Mouse (Mus musculus) C2C12 (cell line): ENCODE results near the gene Atp1b2. TPM values are rescaled to one million over a fixed set of nuclear protein-coding genes. Genes with fewer than 3 reads are reported as not detected.
"Not testable (repeated sequence)": the region's sequence is repeated elsewhere in the genome, so short reads cannot be mapped to it uniquely, and the experiment has no call there.

Experiments used
- H3K27me3 ChIP-seq: one replicate; pipeline ENCODE4 v1.6.1; 2011; ENCODE audit not compliant: control insufficient read depth, insufficient read depth, insufficient read length
- H3K36me3 ChIP-seq: one replicate; pipeline ENCODE4 v1.6.1; 2011; ENCODE audit not compliant: control insufficient read depth, insufficient read depth
- H3K4me3 ChIP-seq: one replicate; pipeline ENCODE4 v1.5.1; 2011; ENCODE audit warnings: mild to moderate bottlenecking, control low read depth; ENCODE audit not compliant: poor library complexity, insufficient read depth, severe bottlenecking
- H3K79me2 ChIP-seq: one replicate; pipeline ENCODE4 v1.6.1; 2011; ENCODE audit not compliant: control insufficient read depth, insufficient read depth
- H3K79me3 ChIP-seq: one replicate; pipeline ENCODE4 v1.6.1; 2011; ENCODE audit warnings: low read depth, control low read depth
- H3ac ChIP-seq: one replicate; pipeline ENCODE3; 2011; ENCODE audit warnings: low read depth; ENCODE audit not compliant: control insufficient read depth, insufficient read length
- CEBPB ChIP-seq: IDR thresholded peaks from one replicate; pipeline ENCODE4 v1.6.1; 2011; ENCODE audit warnings: low read depth, mild to moderate bottlenecking, control low read depth, moderate library complexity
- CTCF ChIP-seq: IDR thresholded peaks from one replicate; pipeline ENCODE4 v1.5.1; 2011; ENCODE audit not compliant: control insufficient read depth, insufficient read depth, insufficient read length
- FOSL1 ChIP-seq: IDR thresholded peaks from one replicate; pipeline ENCODE4 v1.8.0; 2011; ENCODE audit warnings: mild to moderate bottlenecking, low read length; ENCODE audit not compliant: poor library complexity, insufficient read depth, severe bottlenecking
- MAX ChIP-seq: IDR thresholded peaks from one replicate; pipeline ENCODE4 v1.6.1; 2011; ENCODE audit warnings: mild to moderate bottlenecking, control low read depth
- MYOD1 ChIP-seq: IDR thresholded peaks from one replicate; pipeline ENCODE4 v1.6.1; 2011; ENCODE audit warnings: low read depth; ENCODE audit not compliant: control insufficient read depth, insufficient read length
- MYOG ChIP-seq: IDR thresholded peaks from one replicate; pipeline ENCODE4 v1.6.1; 2011; ENCODE audit not compliant: control insufficient read depth, insufficient read length; ENCODE audit errors: extremely low read depth
- USF1 ChIP-seq: IDR thresholded peaks from one replicate; pipeline ENCODE4 v1.6.1; 2011; ENCODE audit warnings: low read depth, mild to moderate bottlenecking, control low read depth, moderate library complexity
- polyA plus RNA-seq: library from polyadenylated mRNA; unstranded; fragments of >200 nt; fragmentation: generic; extraction: Trizol; gene quantifications from one replicate; pipeline ENCODE4 v1.2.1, GENCODE M21; 2012; ENCODE audit warnings: missing spikeins

Gene Atp1b2
- polyA plus RNA-seq, 1 experiment = 0.20 TPM

DNA sequence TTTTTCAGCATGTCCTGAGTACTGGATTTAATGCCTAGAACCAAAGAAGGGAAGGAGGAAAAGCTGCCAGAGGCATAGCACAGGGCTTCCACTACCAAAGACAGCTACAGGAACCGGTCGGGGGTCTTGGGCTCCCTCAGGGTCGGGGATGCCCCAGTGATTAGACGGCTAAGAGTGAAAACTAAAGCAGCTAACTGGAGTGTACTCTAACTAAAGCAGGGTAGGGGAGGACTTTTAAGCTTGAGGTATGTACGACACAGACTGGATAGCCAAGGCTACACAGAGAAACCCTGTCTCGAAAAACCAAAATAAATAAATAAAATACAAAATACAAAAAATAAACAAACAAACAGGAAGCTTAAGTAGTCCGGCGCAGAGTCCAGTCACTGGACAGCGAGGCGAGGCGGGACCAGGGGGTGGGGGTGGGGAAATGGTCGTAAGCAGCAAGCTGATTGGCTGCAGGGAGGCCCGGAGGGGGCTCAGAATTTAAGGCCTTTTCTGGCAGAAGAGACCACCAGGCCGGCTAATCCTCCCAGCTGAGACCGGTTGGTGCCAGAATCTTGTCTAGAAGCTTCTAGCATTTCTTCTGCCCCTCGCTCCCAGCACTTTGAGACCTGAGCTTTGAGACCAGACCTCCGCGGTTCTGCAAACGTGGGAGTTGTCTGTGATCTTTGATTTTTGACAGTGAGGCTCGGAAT is 16.0 kb upstream of the Atp1b2 start, which contains the start of gene Sat2:
Gene Sat2 (plus strand): TSS at position 454 of the 698 bp plus-strand sequence.
- Histone ChIP-seq H3K36me3 (no peaks in the 10 kb centered on the region), H3K4me3 (peak within 1 kb of the TSS; percentile 44)
- no peak for TF ChIP-seq MAX
- no peak for TF ChIP-seq FOSL1
- no peak for TF ChIP-seq CEBPB
- TF ChIP-seq USF1 = no peak
- TF ChIP-seq MYOD1 = no peak
- no peak for TF ChIP-seq CTCF
- no peak for TF ChIP-seq MYOG

DNA sequence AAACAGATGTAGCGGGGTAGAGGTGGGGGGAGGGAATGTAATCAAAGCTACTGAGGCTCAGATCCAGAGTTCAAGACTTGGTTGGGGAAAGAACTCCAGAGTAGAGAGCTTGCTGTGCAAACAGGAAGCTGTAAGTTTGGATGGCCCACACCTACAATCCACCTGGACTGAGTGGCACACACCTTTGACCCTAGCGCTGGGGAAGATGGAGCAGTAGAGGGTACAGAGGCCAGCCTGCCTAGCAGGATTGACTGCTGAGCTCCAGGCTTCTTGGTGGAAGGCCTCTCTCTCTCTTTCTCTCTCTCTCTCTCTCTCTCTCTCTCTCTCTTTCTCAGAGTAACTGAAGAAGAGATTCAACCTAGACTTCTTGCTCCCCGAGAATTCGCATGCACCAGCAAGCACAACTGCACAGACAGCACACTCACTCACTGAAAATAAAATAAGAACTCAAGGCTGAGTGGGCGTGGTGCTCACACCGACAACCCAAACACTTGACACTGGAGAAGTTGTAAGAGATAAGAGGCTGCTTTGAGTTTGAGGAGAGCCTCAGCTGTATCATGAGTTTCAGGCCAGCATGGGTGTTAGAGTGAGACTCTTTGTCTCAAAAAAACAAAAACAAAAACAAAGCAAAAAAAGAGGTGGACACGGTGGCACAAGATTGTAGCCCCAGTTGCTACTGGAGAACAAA is 14.8 kb upstream of the Atp1b2 start:
- Histone ChIP-seq H3ac (no peak overlapping the region), H3K4me3 (no peak overlapping the region), H3K36me3 (no peaks in the 10 kb centered on the region), H3K79me3 (no peaks in the 10 kb centered on the region), H3K27me3 (peaks cover 3% of the 10 kb centered on the region), H3K79me2 (no peaks in the 10 kb centered on the region)
- TF ChIP-seq USF1 = no peak
- TF ChIP-seq CEBPB = no peak
- TF ChIP-seq FOSL1 = no peak
- TF ChIP-seq MYOD1 = no peak
- no peak for TF ChIP-seq MAX
- no peak for TF ChIP-seq MYOG
- TF ChIP-seq CTCF = no peak

More for the DNA sequence above, 16.0 kb upstream of the Atp1b2 start, which contains the start of gene Sat2:
- Histone ChIP-seq H3K79me3 (no peaks in the 10 kb centered on the region), H3ac (peak within 1 kb of the TSS; percentile 46), H3K79me2 (no peaks in the 10 kb centered on the region), H3K27me3 (peaks cover 3% of the 10 kb centered on the region)

DNA sequence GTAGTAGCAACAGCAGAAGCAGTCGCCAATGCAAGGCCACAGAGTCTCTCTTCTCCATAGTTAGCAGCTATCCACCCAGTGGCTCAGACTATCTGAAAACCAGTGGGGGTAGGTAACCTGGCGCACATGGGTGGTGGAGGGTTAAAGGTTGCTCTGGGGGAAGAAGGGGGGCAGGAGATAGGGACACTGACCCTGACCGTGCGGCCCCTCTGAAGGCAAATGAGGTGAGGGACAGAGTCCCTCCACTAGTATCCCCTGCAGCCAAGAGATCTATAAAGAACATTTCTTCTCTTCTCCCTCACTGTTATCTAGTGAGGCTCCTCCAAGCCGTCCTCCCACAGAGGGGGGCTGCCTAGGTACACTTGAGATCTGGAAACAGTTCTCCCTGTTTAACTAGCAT is 12.1 kb upstream of the Atp1b2 start, which contains the start of gene Shbg:
Gene Shbg (minus strand): TSS at position 101 of the 400 bp plus-strand sequence.
- Histone ChIP-seq H3K79me2 (no peaks in the 10 kb centered on the region), H3K36me3 (no peaks in the 10 kb centered on the region), H3ac (no peak within 1 kb of the TSS), H3K27me3 (peaks cover 7% of the 10 kb centered on the region), H3K79me3 (no peaks in the 10 kb centered on the region), H3K4me3 (no peak within 1 kb of the TSS)
- no peak for TF ChIP-seq MYOG

DNA sequence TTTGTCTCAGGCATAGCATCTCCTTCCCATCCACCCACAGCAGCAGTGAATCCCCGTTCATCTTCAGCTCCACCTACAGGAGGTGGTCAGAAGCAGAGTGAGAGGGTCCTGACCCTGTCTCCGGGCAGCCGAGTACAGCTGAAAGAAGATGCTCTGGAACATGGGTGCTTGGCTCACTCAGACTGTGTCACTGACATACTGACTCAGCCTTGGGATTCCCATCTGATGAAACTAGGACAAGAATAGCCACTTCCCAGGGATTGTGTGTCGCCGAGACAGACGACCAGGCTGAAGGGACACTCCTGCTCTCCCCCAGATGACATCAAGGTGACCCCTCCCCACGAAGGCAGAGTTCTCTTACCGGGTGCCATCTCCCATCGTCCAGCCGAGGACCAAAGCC is 11.0 kb upstream of the Atp1b2 start:
- H3K79me2 ChIP-seq = no peaks in the 10 kb centered on the region
- no peak for TF ChIP-seq FOSL1
- no peak for TF ChIP-seq USF1
- no peak for TF ChIP-seq CEBPB
- TF ChIP-seq MYOG = no peak
- TF ChIP-seq MAX = no peak
- TF ChIP-seq MYOD1 = no peak
- TF ChIP-seq CTCF = no peak
- no peak overlapping the region for H3K4me3 ChIP-seq
- peaks cover 7% of the 10 kb centered on the region for H3K27me3 ChIP-seq
- H3K79me3 ChIP-seq = no peaks in the 10 kb centered on the region
- H3K36me3 ChIP-seq = no peaks in the 10 kb centered on the region
- no peak overlapping the region for H3ac ChIP-seq

DNA sequence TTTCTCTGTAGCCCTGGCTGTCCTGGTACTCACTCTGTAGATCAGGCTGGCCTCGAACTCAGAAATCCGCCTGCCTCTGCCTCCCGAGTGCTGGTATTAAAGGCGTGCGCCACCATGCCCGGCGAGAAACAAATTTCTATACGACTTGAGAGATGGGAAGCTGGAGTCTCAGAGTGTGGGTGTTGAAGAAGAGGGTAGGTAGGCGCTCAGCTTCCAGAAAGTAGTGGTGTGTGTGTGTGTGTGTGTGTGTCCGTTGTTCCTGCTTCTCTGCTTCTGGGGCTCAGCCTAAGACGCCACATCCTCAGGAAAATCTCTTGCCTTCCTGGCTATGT is 8.5 kb upstream of the Atp1b2 start:
- H3K79me2 ChIP-seq, H3ac ChIP-seq, H3K4me3 ChIP-seq, H3K79me3 ChIP-seq, H3K36me3 ChIP-seq: not testable (repeated sequence)
- H3K27me3 ChIP-seq = peaks cover 13% of the 10 kb centered on the region

DNA sequence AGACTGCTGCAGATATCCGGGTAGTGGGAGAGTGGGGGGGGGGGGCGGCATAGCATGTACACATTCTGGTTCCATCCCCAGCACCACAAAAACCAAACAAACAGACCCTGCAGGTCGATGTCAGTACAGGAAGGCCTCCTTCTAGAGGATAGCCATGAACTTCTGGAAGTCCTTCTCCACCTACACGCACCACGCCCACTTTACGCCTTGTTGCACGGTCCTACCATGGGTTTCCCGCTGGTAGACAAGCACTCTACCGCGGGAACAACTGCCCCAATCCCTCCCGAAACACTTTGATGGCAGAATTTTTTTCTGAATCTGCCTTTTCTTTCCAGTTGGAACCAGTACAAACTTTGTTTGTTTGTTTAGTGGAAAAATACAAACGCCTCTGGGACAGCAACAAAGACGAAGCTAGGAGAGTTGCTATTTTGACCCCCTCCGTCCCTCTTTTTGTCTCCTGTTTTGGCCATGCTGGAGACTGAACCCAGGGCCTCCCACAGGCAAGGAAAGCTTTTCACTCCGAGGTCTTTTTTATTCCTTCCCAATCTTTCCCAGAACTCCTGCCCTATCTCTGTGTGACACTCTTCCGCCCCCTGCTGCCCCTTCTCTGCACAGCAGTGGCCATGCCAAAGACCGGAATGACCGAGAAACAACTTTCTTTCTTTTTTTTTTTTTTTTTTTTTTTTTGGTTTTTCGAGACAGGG is 8.0 kb upstream of the Atp1b2 start:
- H3K27me3 ChIP-seq = peaks cover 13% of the 10 kb centered on the region
- peak; percentile 51 for TF ChIP-seq CTCF
- no peak for TF ChIP-seq MYOD1
- no peaks in the 10 kb centered on the region for H3K79me3 ChIP-seq
- no peak overlapping the region for H3K4me3 ChIP-seq
- H3K79me2 ChIP-seq = no peaks in the 10 kb centered on the region
- H3ac ChIP-seq = no peak overlapping the region
- H3K36me3 ChIP-seq = no peaks in the 10 kb centered on the region
